Mouse (Mus musculus) embryo, embryonic 11 days (tissue): ENCODE measurements around the gene Ppp2r5e.
A peak's percentile ranks its signal among the peaks of the same experiment; 100 is the strongest.
"Not testable (repeated sequence)": the region's sequence is repeated elsewhere in the genome, so short reads cannot be mapped to it uniquely, and the experiment has no call there.

Source experiments
- DNase-seq: peaks from one replicate; pipeline ENCODE4 v3.0.0-alpha.2; 2015

The Ppp2r5e gene

GRCm38 (mm10) chr12:75536566-75536965 lies 59.5 kb downstream of the Ppp2r5e start:
- no peak for DNase-seq

- no peak for DNase-seq
These were observed 62.9 kb downstream of the Ppp2r5e start for GRCm38 (mm10) chr12:75533145-75533544.

GRCm38 (mm10) chr12:75531895-75532294 lies 64.2 kb downstream of the Ppp2r5e start:
- DNase-seq = no peak

GRCm38 (mm10) chr12:75528857-75529808 lies 66.9 kb downstream of the Ppp2r5e start:
- no peak for DNase-seq

GRCm38 (mm10) chr12:75528300-75528699 lies 67.7 kb downstream of the Ppp2r5e start:
- no peak for DNase-seq

GRCm38 (mm10) chr12:75524199-75524598 lies 71.8 kb downstream of the Ppp2r5e start:
- no peak for DNase-seq

- no peak for DNase-seq
These were observed 73.1 kb downstream of the Ppp2r5e start for GRCm38 (mm10) chr12:75522931-75523330.

GRCm38 (mm10) chr12:75522360-75522759 lies 73.7 kb downstream of the Ppp2r5e start:
- DNase-seq = no peak

- no peak for DNase-seq
These were observed 75.7 kb downstream of the Ppp2r5e start for GRCm38 (mm10) chr12:75520395-75520794.

GRCm38 (mm10) chr12:75519181-75519940 lies 76.7 kb downstream of the Ppp2r5e start:
- no peak for DNase-seq

- DNase-seq = peak; percentile 34
These were observed 80.6 kb downstream of the Ppp2r5e start for GRCm38 (mm10) chr12:75515301-75515906.

- DNase-seq = no peak
These were observed 84.5 kb downstream of the Ppp2r5e start for GRCm38 (mm10) chr12:75511520-75511919.

- DNase-seq = no peak
These were observed 90.9 kb downstream of the Ppp2r5e start for GRCm38 (mm10) chr12:75504991-75505650.

- DNase-seq = no peak
These were observed 93.4 kb downstream of the Ppp2r5e start for GRCm38 (mm10) chr12:75502664-75503063.

- DNase-seq = no peak
These were observed 98.3 kb downstream of the Ppp2r5e start for GRCm38 (mm10) chr12:75497698-75498097.

- DNase-seq = no peak
These were observed 100.4 kb downstream of the Ppp2r5e start for GRCm38 (mm10) chr12:75495636-75496035.

- DNase-seq = no peak
These were observed 101.4 kb downstream of the Ppp2r5e start for GRCm38 (mm10) chr12:75494643-75495042.

- DNase-seq = no peak
These were observed 103.3 kb downstream of the Ppp2r5e start for GRCm38 (mm10) chr12:75492549-75493327.

- DNase-seq = not testable (repeated sequence)
These were observed 103.9 kb downstream of the Ppp2r5e start for GRCm38 (mm10) chr12:75492148-75492547.

- no peak for DNase-seq
These were observed 108.5 kb downstream of the Ppp2r5e start for GRCm38 (mm10) chr12:75487500-75487899.

- DNase-seq = no peak
These were observed 109.3 kb downstream of the Ppp2r5e start for GRCm38 (mm10) chr12:75486568-75487286.
